Mouse (Mus musculus) heart, embryonic 14.5 days (tissue): ENCODE results near the gene Strap. TPM values are rescaled to one million over a fixed set of nuclear protein-coding genes. Genes with fewer than 3 reads are reported as not detected.
A peak's percentile ranks its signal among the peaks of the same experiment; 100 is the strongest.

Source experiments
- ATAC-seq: fragments of 200-750 bp; cut with Nextera tagmentation; 2 replicates; pipeline ENCODE4 v1.8.0; 2017; ENCODE audit warnings: low read depth, moderate TSS enrichment; ENCODE audit not compliant: insufficient number of reproducible peaks, insufficient read depth, low FRiP score
- H3K27ac ChIP-seq, 2 experiments: fragments of 200-500 bp in 1 of 2; fragments of 300-500 bp in 1 of 2; sonication (generic) in 1 of 2; replicated peaks in 1 of 2; 2 replicates each; pipeline ENCODE4 v1.5.1; 2012 to 2014; ENCODE audit warnings: low read depth in 2 of 2, low read length in 2 of 2, control low read depth in 1 of 2, mild to moderate bottlenecking in 1 of 2, mixed read lengths in 1 of 2; ENCODE audit not compliant: control insufficient read depth in 1 of 2, insufficient read depth in 1 of 2
- H3K27me3 ChIP-seq: fragments of 300-500 bp; sonication (generic); 2 replicates; pipeline ENCODE4 v1.6.1; 2014; ENCODE audit warnings: mild to moderate bottlenecking, low read length, control low read depth; ENCODE audit not compliant: control insufficient read depth, insufficient read depth
- H3K36me3 ChIP-seq: fragments of 300-500 bp; sonication (generic); 2 replicates; pipeline ENCODE4 v1.6.1; 2014; ENCODE audit warnings: mild to moderate bottlenecking, control low read depth, low read length, mixed read lengths; ENCODE audit not compliant: control insufficient read depth, insufficient read depth
- H3K4me1 ChIP-seq, 2 experiments: fragments of 200-500 bp in 1 of 2; fragments of 300-500 bp in 1 of 2; sonication (generic) in 1 of 2; 2 replicates each; pipeline ENCODE4 v1.6.1; 2012 to 2014; ENCODE audit warnings: low read length in 2 of 2, control low read depth in 1 of 2, mixed read lengths in 1 of 2; ENCODE audit not compliant: control insufficient read depth in 2 of 2, insufficient read depth in 2 of 2
- H3K4me2 ChIP-seq: fragments of 300-500 bp; sonication (generic); 2 replicates; pipeline ENCODE4 v1.6.1; 2014; ENCODE audit warnings: mild to moderate bottlenecking, low read length
- H3K4me3 ChIP-seq, 2 experiments: fragments of 200-500 bp in 1 of 2; fragments of 300-500 bp in 1 of 2; sonication (generic) in 1 of 2; 2 replicates each; pipeline ENCODE4 v1.5.1; 2012 to 2014; ENCODE audit warnings: low read length in 2 of 2, mild to moderate bottlenecking in 2 of 2, control low read depth in 1 of 2, low read depth in 1 of 2, moderate library complexity in 1 of 2; ENCODE audit not compliant: control insufficient read depth in 1 of 2, insufficient read depth in 1 of 2
- H3K9ac ChIP-seq: fragments of 300-500 bp; sonication (generic); 2 replicates; pipeline ENCODE4 v1.6.1; 2014; ENCODE audit warnings: mild to moderate bottlenecking, low read length
- H3K9me3 ChIP-seq: fragments of 300-500 bp; sonication (generic); 2 replicates; pipeline ENCODE4 v1.6.1; 2016; ENCODE audit warnings: low read length, control low read depth; ENCODE audit not compliant: control insufficient read depth
- WGBS: fragments of 180-500 bp; shearing (Covaris S2); extraction: QIAGEN DNeasy Blood & Tissue Kit; methylation state at CpG from one replicate; pipeline ENCODE4 v1.1.7; 2014; 5-methylcytosine and 5-hydroxymethylcytosine counted together
- polyA plus RNA-seq: library from polyadenylated mRNA; unstranded; fragments of >200 nt; fragmentation: Nextera tagmentation; extraction: Ambion mirVana; gene quantifications from 2 replicates; pipeline ENCODE4 v1.2.1, GENCODE M21; 2014

Strap gene
- polyA plus RNA-seq, 1 experiment from 2014 or later = 123 TPM

- Histone ChIP-seq H3K9ac (peak overlapping the region; percentile 91), H3K4me1 (peaks cover 6 to 16% of the 10 kb centered on the region in 2 experiments), H3K27me3 (no peaks in the 10 kb centered on the region), H3K9me3 (no peaks in the 10 kb centered on the region), H3K27ac (peak overlapping the region; percentile 59 to 84), H3K4me3 (peak overlapping the region; percentile 79 to 99), H3K36me3 (peaks cover 20% of the 10 kb centered on the region), H3K4me2 (peak overlapping the region; percentile 83)
- ATAC-seq = peak; percentile 48
- under 1% methylated on average over 7 of the region's 7 CpGs for WGBS
Measured at GRCm38 (mm10) chr6:137734460-137734845, 425 bp upstream of the Strap start.

GRCm38 (mm10) chr6:137735671-137736238, 877 bp downstream of the Strap start:
- peaks cover 6 to 16% of the 10 kb centered on the region in 2 experiments for H3K4me1 ChIP-seq
- peak overlapping the region in 1 of 2 experiments; percentile 84; a peak in 2 of 4 replicates for H3K27ac ChIP-seq
- H3K9ac ChIP-seq = peak overlapping the region; percentile 91
- no peaks in the 10 kb centered on the region for H3K9me3 ChIP-seq
- 6% methylated on average over 17 of the region's 17 CpGs for WGBS
- ATAC-seq = no peak
- H3K36me3 ChIP-seq = peaks cover 33% of the 10 kb centered on the region
- no peaks in the 10 kb centered on the region for H3K27me3 ChIP-seq
- peak overlapping the region; percentile 79 to 99 for H3K4me3 ChIP-seq
- H3K4me2 ChIP-seq = peak overlapping the region; percentile 82

- WGBS = 90% methylated on average over 2 of the region's 2 CpGs
- peaks cover 85% of the 10 kb centered on the region for H3K36me3 ChIP-seq
- no peak overlapping the region for H3K4me3 ChIP-seq
- no peak for ATAC-seq
- H3K4me2 ChIP-seq = no peak overlapping the region
- no peaks in the 10 kb centered on the region for H3K9me3 ChIP-seq
- H3K4me1 ChIP-seq = peaks cover 4 to 6% of the 10 kb centered on the region in 2 experiments
- no peak overlapping the region for H3K27ac ChIP-seq
- H3K9ac ChIP-seq = no peak overlapping the region
- no peaks in the 10 kb centered on the region for H3K27me3 ChIP-seq
Measured at GRCm38 (mm10) chr6:137740972-137741371, 6.1 kb downstream of the Strap start.

- 88% methylated on average over 4 of the region's 4 CpGs for WGBS
- H3K4me2 ChIP-seq = no peak overlapping the region
- H3K4me3 ChIP-seq = no peak overlapping the region
- no peaks in the 10 kb centered on the region for H3K9me3 ChIP-seq
- no peaks in the 10 kb centered on the region for H3K4me1 ChIP-seq
- no peak overlapping the region for H3K9ac ChIP-seq
- no peaks in the 10 kb centered on the region for H3K27me3 ChIP-seq
- H3K27ac ChIP-seq = no peak overlapping the region
- no peak for ATAC-seq
- peaks cover 93% of the 10 kb centered on the region for H3K36me3 ChIP-seq
Measured at GRCm38 (mm10) chr6:137744700-137745099, 9.8 kb downstream of the Strap start.

GRCm38 (mm10) chr6:137747174-137747928, 12.5 kb downstream of the Strap start:
- H3K4me3 ChIP-seq = no peak overlapping the region
- no peaks in the 10 kb centered on the region for H3K9me3 ChIP-seq
- no peak overlapping the region for H3K27ac ChIP-seq
- peaks cover 89% of the 10 kb centered on the region for H3K36me3 ChIP-seq
- no peak overlapping the region for H3K9ac ChIP-seq
- H3K27me3 ChIP-seq = no peaks in the 10 kb centered on the region
- no peak for ATAC-seq
- H3K4me2 ChIP-seq = no peak overlapping the region
- WGBS = 79% methylated on average over 5 of the region's 5 CpGs
- no peaks in the 10 kb centered on the region for H3K4me1 ChIP-seq

GRCm38 (mm10) chr6:137751551-137752274, 16.8 kb downstream of the Strap start:
- no peak overlapping the region for H3K4me2 ChIP-seq
- no peak overlapping the region for H3K4me3 ChIP-seq
- ATAC-seq = no peak
- no peaks in the 10 kb centered on the region for H3K27me3 ChIP-seq
- no peak overlapping the region for H3K9ac ChIP-seq
- peaks cover 0 to 6% of the 10 kb centered on the region in 2 experiments; a peak in 1 of 4 replicates for H3K4me1 ChIP-seq
- no peaks in the 10 kb centered on the region for H3K9me3 ChIP-seq
- H3K27ac ChIP-seq = no peak overlapping the region
- peaks cover 60% of the 10 kb centered on the region for H3K36me3 ChIP-seq
- WGBS = 84% methylated on average over 10 of the region's 10 CpGs

GRCm38 (mm10) chr6:137752275-137752655, 17.4 kb downstream of the Strap start:
- no peaks in the 10 kb centered on the region for H3K27me3 ChIP-seq
- WGBS = 75% methylated on average over 4 of the region's 4 CpGs
- H3K4me1 ChIP-seq = peaks cover 0 to 6% of the 10 kb centered on the region in 2 experiments; a peak in 1 of 4 replicates
- no peak overlapping the region for H3K27ac ChIP-seq
- no peak overlapping the region for H3K9ac ChIP-seq
- ATAC-seq = no peak
- H3K9me3 ChIP-seq = no peaks in the 10 kb centered on the region
- H3K4me3 ChIP-seq = no peak overlapping the region
- H3K36me3 ChIP-seq = peaks cover 55% of the 10 kb centered on the region
- no peak overlapping the region for H3K4me2 ChIP-seq
